Mouse (Mus musculus): Measurements from ENCODE around the gene Gm3336. TPM values are rescaled to one million over a fixed set of nuclear protein-coding genes. Genes with fewer than 3 reads are reported as not detected.

Gene Gm3336
- total RNA-seq, 2 experiments from 2014 or later: not detected

DNA sequence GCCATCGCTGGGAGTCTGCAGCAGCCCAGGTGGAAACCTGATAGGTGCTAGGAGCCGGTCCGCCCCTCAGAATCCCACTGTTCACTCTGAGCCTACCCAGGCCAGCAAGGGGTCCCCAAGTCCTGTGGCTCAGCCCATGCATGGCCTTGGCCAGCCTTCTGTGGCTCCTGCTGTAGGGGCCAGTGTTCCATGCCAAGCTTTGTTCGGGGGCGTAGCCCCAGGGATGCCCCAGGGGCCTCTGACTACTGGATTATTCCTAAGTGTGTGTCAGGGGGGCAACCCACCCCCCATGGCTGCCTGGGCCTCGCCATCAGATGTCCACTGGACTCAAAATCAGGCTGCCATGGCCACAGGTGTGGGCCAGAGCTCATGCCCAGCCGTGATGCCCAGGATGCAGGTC lies 4.4 kb upstream of the Gm3336 start:
- no peak for DNase-seq (ENCODE audit: extremely low spot score in 1 of 2, low spot score in 1 of 2)

DNA sequence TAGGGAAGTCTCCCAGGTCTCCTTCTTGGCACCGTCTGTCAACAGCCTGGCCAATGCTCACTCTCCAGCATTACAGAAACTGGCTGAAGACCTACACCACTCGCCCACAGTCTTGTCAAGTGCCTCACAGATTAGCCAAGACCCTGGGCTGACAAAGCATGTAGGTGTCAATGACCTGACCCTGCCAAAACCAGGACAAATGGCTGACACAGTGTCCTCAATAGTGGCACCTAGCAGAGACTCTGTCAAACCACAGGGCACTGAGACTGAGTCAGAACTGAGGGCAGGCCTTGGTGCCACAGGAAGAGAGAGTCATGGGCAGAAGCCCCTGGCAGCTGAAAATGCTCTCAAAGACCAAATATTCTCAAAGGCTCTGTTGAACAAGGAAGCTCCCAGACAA lies 3.3 kb upstream of the Gm3336 start:
- no peak for DNase-seq (ENCODE audit: extremely low spot score in 1 of 2, low spot score in 1 of 2)

DNA sequence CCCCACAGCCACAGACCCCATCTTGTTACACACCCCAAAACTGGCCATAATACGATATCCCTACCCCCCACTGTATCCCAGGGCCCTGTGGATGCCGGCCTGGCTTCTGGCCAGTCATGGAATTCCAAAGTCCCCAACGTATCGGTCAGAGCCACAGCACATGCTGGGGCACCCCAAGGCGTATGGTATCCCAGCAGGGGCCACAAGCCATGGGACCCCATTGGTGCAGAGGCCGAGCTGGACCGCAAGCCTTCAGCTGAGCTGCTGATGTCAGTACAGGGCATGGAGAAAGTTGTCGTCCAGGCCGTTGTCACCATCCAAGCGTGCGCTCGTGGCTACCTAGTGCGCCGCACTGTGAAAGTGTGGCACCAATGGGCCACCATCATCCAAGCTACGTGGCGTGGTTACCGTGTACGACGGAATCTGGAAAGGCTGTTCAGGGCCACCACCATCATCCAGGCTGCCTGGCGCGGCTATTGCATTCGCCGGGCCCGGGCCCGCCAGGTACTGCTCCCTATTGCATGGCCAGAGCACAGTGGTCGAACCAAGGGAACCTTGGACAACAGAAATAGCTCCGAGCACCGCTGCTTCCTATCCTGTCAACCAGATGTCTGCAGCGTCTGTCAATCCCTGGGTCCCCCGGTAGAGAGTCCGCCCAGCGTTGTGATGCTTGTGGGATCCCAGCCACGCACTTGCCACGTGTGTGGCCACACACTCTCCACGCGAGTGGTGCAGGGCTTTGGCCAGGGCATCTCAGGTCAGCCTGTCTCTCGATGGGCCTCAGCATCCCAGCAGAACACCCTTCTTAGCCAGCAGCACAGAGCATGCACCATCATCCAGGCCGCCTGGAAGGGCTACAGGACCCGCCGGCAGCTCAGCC lies 1.6 kb upstream of the Gm3336 start:
- no peak for DNase-seq (ENCODE audit: extremely low spot score in 1 of 2, low spot score in 1 of 2)

DNA sequence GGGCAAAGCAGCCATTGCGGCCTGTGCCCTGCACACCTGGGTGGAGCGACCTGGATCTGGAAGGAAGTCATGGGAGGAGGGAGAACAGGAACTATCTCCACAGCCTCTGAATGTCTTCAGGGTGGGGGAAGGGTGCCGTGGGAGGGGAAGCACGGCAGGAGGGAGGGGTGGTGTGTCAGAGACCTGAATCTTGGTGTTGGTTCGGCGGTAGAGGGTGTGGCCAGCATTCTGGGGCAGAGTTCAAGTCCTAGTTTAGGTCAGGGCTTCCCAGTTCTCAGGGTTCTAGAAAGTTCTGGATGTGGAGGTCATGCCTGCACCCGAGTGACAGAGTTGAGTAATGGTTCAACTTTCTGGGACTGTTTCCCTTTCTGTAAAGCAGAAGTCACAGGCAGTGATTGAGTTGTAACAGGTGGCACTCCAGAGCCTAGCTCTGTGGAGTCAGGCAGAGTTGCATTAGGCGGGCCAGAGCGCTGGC lies 1.5 kb downstream of the Gm3336 start:
- no peak for DNase-seq (ENCODE audit: extremely low spot score in 1 of 2, low spot score in 1 of 2)

DNA sequence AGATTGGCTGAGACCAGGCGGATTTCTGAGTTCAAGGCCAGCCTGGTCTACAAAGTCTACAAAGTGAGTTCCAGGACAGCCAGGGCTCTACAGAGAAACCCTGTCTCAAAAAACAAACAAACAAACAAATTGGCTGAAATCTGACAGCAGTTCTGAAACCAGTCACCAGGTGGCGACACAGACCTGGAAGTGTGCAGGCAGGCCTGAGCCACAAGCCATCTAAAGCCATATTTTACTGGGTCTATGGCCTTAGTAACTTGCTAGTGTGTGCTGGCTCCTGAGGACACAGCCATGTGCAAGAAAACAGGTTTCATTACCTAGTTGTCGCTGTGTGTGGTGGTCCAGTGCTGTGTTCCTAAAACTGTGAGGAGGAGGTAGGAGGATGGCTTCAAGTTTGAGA lies 2.4 kb downstream of the Gm3336 start:
- peak; percentile 76 to 96 for DNase-seq (ENCODE audit: extremely low spot score in 1 of 2, low spot score in 1 of 2)

DNA sequence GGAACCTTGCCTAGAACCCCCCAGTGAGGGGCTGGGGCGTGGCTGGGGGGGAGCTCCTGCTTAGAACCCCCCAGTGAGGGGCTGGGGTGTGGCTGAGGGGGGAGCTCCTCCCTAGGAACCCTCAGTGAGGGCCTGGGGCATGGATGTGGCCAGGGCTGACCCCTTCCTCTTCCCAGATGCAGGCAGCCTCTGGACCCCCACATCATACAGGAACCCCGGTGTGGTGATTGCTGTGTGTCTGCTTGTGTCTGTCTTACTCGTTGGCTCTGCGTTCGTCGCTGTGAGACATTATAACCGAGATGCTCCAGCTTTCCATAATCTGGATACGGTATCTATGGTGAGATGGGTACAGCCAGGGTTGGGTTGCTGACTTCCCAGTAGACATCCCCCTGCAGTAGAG lies 3.3 kb downstream of the Gm3336 start:
- no peak for DNase-seq (ENCODE audit: extremely low spot score in 1 of 2, low spot score in 1 of 2)

DNA sequence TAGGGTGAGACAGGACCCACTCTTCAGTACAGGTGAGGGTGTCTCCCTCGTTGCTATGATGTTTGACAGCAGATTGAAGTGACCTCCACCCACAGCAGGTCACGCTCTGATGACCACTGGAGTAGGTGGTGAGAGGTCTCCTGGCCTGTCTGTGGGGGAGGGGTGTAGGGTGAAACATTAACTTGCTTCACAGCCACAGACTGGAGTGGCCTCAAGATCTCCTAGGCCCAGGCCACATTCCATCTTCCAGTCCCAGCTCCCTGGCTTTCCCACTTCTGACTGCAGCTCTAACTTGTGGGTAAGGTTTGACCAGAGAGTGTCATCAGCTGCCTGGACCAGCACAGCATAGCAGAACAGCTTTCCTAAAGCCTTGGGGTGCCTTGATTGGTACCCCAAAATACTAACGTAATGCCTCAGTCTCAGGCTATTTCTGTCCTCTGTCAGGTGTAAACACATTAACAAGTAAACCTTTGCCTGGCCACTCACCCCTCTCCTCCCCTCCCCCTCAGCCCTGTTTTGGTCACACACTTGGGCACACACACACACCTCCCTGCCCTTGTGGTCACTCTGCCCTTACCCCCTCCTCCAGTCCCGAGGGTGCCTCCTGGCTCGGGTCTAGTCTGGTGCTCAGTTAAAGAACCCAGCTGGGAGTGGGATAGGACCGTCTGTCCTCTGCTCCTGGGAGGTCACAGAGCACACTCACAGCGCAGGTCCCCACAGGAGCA lies 5.3 kb downstream of the Gm3336 start, which contains the start of gene Pde4c:
Gene Pde4c, plus strand, starts transcription at position 235 of the 725 bp plus-strand sequence.
- no peak for DNase-seq (ENCODE audit: extremely low spot score in 1 of 2, low spot score in 1 of 2)

DNA sequence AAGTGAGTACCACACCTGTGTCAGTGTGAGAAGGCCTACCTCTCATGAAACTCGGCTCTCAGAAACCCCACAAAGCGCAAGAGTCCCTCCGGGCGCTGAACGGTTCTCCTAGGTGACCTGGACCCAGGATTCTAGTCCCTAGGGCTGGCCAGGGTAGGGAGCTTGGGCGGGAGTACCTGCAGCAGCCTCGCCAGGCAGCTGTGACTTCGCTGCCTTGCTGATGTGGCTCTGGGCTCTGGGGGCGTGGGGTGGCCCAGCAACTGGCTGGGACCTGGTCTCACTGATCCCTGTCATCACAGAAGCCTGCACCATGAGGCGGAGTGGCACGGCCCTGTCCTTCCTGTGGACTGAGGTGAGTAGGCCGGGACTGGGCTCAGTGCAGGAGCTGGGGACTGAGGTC lies 5.9 kb downstream of the Gm3336 start:
- no peak for DNase-seq (ENCODE audit: extremely low spot score in 1 of 2, low spot score in 1 of 2)

DNA sequence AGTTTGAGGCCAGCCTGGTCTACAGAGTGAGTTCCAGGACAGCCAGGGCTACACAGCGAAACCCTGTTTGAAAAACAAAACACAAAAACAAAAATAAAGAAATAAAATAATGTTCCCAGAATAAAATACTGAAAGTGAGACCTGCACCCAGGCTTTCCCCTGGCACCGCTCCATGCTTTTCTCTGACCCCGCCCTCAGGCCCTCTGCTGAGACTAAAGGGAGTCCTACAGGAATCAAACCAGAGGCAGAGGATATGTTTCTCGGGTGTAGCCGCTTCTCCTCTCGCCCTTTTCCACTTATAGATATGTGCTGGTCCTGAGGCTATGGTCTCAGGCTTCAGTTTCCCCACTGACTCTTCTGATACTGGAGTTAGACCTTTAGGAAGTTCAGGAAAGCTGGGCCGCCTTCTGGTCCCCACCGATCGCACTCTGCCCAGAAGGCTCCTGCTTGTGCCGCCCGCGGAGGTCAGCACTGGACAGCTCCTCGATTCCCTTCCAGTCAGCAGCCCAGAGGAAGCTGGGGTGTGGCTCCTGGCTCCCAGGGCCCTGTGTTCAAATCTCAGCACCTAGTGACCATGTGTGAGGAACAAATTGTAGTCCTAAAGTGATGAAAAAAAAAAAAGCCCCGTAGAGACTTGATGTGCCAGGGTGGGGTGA lies 7.6 kb downstream of the Gm3336 start:
- no peak for DNase-seq (ENCODE audit: extremely low spot score in 1 of 2, low spot score in 1 of 2)

DNA sequence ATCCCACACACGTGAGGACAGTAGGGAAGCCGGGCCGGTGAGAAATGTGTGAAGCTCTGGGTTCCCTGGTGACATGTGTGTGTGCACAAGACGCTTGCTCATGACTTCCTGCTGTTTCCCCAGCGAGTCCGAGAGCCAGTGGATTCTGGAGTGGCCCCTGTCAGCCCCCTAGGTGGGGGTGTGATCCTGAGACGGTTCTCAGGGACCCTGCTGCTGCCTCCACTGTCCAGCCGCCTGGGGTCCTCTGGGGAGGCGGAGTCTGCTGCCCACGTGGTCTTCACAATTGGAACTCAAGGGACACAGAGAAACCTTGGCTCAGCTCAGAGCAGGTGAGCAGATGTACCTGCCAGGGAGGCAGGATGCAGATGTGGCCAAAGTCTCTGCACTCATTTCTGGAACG lies 8.4 kb downstream of the Gm3336 start:
- DNase-seq (ENCODE audit: extremely low spot score in 1 of 2, low spot score in 1 of 2): no peak

DNA sequence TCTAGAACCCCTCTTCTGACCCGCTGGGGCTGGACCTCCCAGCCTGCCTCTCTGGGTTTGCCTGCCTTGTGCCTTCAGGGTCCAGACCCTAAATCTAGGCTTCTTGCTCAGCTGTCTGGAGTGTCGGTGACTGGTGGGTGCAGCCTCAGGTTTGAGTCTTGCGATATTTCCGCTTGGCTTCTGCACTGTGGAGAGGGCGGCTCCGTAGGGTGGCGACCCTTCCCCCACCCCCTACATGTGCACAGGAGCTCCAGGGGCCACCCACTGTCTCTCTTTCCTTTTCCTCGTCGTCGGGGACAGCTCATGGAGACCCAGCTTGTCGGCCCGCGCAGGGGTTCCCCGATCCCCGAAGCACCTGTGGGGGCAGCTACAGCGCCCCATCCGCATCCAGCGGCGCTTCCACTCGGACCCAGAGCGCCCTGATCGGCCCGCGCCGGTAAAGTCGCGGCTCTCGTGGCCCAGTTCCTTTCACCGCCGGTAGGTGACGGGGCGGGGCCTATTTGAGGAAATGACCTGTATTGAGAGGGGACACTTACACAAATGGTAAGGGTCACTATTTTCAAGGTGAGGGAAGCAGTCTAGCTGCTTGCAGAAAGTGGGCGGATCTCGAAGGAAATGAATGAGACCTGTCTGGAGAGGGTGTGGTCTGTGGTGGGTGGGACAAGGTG lies 11.6 kb downstream of the Gm3336 start:
- no peak for DNase-seq (ENCODE audit: extremely low spot score in 1 of 2, low spot score in 1 of 2)

DNA sequence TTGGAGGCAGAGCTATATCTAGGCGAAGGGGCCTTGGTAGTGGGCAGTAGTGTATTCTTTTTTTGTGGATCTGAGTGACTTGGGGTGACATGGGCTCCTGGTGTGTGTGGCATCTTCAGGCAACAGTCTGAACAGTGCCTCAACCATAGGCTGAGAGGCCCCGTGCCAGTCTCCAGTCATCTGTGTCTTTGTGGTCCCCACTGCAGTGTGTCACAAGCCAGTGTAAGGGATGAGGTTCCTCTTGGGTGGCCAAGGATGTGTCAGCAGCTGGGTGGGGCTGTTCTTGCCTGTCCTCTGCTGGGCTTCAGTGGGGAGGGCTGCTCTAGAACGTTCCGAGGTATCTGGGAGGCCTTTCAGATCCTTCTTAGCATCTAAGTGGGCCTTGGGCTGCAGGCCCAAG lies 12.6 kb downstream of the Gm3336 start:
- no peak for DNase-seq (ENCODE audit: extremely low spot score in 1 of 2, low spot score in 1 of 2)

DNA sequence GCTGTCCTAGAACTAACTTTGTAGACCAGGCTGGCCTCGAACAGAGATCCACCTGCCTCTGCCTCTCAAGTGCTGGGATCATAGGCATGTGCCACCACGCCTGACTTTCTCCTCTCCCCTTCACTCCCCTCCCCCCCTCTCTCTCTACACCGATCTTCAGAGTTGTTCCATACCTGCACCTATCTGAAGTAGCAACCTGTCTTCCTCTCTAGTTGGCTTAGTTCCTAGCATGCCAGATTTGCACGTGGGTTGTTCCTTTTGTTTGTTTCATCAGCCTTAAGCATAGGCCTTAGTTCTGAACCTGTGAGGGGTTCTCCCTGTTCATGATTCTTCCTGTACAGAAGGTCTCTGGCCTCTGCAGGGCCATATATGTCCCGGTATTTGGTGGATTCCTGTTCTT lies 19.4 kb downstream of the Gm3336 start:
- DNase-seq (ENCODE audit: extremely low spot score in 1 of 2, low spot score in 1 of 2): no peak

DNA sequence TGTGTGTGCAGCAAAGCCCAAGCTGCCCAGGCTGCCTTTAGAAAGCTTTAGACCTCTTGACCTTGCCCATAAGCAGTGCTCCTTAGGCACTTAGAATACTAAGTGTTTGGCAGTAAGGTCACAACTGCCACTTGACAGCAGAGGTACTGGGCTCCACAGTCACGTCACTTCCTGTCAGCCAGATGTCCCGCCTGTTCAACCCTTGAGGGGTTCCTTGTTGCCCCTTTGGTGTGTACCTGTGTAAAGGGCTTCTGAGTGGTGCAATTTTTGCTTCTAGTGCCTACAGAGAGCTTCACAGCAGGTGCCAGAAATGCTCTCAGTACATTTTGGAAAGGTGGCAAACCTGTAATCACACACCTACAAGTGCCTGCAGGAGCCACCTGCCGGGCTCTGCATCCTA lies 19.9 kb downstream of the Gm3336 start:
- no peak for DNase-seq (ENCODE audit: extremely low spot score in 1 of 2, low spot score in 1 of 2)

DNA sequence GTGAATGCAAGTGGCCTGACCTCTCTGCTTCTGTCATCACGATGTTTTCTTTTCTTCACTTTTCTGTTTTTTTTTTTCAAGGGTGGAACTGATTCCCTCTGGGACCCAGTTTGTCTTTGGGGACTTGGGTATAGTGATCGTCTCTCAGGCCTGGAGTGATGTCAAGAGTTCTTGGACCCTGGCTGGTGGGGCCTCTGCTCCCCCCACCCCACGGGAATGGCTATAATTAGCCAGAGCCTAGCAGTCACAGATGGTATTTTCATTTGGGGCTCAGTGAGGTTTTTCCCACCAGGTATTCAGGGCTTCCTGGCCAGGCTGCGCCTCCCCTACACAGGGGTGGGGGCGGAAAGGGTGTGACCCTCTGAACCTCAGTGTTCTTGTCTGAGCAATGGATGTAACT lies 23.3 kb downstream of the Gm3336 start:
- DNase-seq (ENCODE audit: extremely low spot score in 1 of 2, low spot score in 1 of 2): no peak

DNA sequence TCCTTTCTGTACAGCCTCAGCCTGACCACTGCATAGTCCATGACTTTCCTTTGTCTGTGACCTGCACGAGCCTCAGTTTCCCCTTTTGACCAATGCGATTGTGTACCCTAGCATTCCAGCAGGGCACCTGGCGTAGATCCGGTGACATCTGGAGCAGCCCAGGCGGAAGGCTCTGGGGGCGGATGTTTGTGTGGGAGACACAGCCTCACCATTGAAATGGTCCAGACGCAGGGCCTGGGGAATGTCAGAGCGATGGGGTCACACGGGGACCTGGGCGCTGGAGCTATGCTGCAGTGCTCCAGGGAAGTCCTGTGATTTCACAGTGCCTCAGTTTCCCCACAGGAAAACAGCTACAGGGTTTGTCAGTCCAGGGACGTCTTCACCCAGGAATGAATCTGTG lies 23.8 kb downstream of the Gm3336 start:
- no peak for DNase-seq (ENCODE audit: extremely low spot score in 1 of 2, low spot score in 1 of 2)

DNA sequence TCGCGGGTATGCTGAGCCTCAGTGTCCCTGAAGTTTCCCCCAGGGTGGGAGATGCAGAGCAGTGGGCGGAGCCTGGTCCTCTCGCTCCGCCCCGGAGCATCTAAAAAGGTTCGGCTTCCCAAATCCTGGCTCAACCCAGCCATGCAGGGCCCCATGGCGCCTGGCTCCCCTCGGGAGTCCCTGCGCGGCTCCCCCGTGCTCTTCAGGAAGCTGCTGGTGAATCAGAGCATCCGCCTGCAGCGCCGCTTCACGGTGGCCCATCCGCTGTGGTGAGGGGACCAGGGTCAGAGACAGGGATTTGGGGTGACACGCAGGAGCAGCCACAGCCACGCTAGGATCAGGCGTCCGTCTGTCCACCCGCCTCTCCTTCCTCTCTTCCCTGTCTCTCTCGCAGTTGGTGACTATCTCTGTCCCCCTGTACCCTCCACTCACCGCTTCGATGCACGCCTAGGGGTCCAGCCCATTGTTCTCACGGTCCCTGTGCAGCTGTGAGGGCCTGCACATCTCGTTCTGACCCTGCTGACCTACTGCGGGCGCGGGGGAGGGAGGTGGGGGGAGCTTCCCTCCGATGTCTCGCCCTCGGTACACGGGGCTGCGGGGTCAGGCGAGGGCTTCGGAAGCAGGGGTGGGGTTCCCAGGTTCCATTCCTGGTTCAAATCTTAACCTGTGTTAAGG lies 24.8 kb downstream of the Gm3336 start:
- DNase-seq (ENCODE audit: extremely low spot score in 1 of 2, low spot score in 1 of 2): no peak

DNA sequence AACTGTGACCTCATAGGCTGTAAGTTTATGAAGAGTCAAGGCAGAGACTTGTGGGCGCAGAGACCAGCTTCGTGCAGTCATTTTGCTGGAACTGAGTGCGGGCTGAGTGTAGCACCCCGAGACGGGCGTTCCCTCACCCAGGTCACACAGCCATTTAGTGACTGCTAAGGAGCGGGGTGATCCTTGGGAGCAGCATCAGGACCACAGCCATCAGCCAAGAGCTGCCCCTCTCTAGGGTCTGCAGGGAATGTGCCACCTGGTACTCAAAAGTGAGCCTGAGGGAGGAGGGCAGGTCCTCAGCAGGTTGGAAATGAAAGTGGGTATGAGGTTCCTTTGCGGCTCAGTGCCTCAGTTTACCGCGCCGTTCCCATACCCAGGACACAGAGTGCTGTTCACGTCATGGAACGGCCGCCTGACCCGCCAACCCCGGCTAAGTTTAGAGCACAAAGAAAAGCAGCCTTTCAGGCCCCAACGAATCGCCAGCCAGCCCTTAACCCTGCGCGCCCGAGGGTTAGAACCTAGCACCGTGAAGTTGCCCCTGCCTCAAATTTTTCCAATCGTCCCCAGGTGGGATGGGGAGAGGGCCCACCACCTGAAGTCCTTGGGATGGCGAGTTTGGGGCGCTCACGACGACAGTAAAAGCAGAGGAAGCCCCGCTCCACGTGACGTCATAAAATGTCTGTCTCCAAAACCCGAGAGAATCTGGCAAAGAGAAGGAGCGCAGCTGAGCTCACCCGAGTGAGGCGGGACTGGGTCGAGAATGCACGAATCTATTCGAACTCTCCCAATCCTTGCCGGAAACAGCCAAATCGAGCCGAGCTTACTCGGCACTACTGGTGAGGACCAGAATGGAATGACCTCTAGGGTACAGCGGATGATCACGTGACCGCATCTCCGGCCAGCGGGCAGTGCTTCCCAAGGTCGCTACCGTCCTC lies 25.6 kb downstream of the Gm3336 start:
- no peak for DNase-seq (ENCODE audit: extremely low spot score in 1 of 2, low spot score in 1 of 2)

DNA sequence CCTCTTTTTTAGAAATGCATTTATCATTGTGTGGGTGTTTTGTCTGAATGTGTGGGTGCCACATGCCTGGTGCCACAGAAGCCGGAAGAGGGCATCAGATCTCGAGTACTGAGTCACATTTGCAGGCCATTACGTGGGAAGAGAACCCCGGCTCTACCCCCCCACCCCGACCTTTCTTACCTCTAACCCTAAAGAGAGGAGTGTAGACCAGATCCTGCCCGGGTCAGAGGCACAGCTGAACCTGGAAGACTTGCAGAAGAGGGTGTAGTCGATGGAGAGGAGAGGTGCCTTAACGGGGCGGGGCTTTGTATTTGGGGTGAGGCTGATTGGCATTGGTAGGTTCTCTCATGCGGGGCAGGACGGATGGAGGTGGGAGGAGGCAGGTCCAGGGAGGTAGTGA lies 26.5 kb downstream of the Gm3336 start:
- DNase-seq (ENCODE audit: extremely low spot score in 1 of 2, low spot score in 1 of 2): no peak
